Mouse (Mus musculus) large intestine, adult 2 months (tissue): Measurements from ENCODE around the gene Mtss1l. TPM values are rescaled to one million over a fixed set of nuclear protein-coding genes. Genes with fewer than 3 reads are reported as not detected.
"Not testable (repeated sequence)": the region's sequence is repeated elsewhere in the genome, so short reads cannot be mapped to it uniquely, and the experiment has no call there.

ENCODE experiments used
- DNase-seq: peaks from one replicate; pipeline ENCODE4 v3.0.0-alpha.2; 2012; ENCODE audit warnings: low read depth, low spot score
- WGBS: fragments of 180-500 bp; shearing (Covaris S2); methylation state at CpG from one replicate; pipeline ENCODE4 v1.1.7; 2018; 5-methylcytosine and 5-hydroxymethylcytosine counted together
- polyA plus RNA-seq: library from polyadenylated mRNA; depleted of rRNA; stranded (reverse); fragments of >200 nt; gene quantifications from 2 replicates; pipeline ENCODE4 v1.2.3, GENCODE M21; 2012; rRNA removed

Mtss1l gene
- polyA plus RNA-seq, 1 experiment: 9.9 TPM

- 43% methylated on average over 6 of the region's 6 CpGs for WGBS
- DNase-seq: no peak
These were observed 46.0 kb downstream of the Mtss1l start for GRCm38 (mm10) chr8:110767261-110767660.

- no peak for DNase-seq
- WGBS: 69% methylated on average over 7 of the region's 7 CpGs
These were observed 51.2 kb downstream of the Mtss1l start for GRCm38 (mm10) chr8:110772452-110772851.

- no peak for DNase-seq
- WGBS: 67% methylated on average over 3 of the region's 3 CpGs
These were observed 52.8 kb downstream of the Mtss1l start for GRCm38 (mm10) chr8:110774047-110774446.

GRCm38 (mm10) chr8:110774725-110775124 lies 53.4 kb downstream of the Mtss1l start:
- WGBS: 80% methylated on average over 6 of the region's 6 CpGs
- DNase-seq: no peak

GRCm38 (mm10) chr8:110775316-110775715 lies 54.0 kb downstream of the Mtss1l start:
- 85% methylated on average over 8 of the region's 8 CpGs for WGBS
- DNase-seq: no peak

GRCm38 (mm10) chr8:110775721-110776120 lies 54.4 kb downstream of the Mtss1l start:
- DNase-seq: no peak
- 88% methylated on average over 3 of the region's 3 CpGs for WGBS

GRCm38 (mm10) chr8:110776335-110776734 lies 55.1 kb downstream of the Mtss1l start:
- DNase-seq: no peak
- WGBS: 97% methylated on average over 3 of the region's 3 CpGs

- 34% methylated on average over 13 of the region's 13 CpGs for WGBS
- DNase-seq: no peak
These were observed 58.8 kb downstream of the Mtss1l start for GRCm38 (mm10) chr8:110779924-110780718.

GRCm38 (mm10) chr8:110785366-110785765 lies 64.1 kb downstream of the Mtss1l start:
- no peak for DNase-seq
- 94% methylated on average over 2 of the region's 2 CpGs for WGBS

- WGBS: 77% methylated on average over 7 of the region's 7 CpGs
- DNase-seq: not testable (repeated sequence)
These were observed 65.2 kb downstream of the Mtss1l start for GRCm38 (mm10) chr8:110786501-110786900.

- DNase-seq: no peak
- 29% methylated on average over 8 of the region's 8 CpGs for WGBS
These were observed 65.7 kb downstream of the Mtss1l start for GRCm38 (mm10) chr8:110786934-110787333.

GRCm38 (mm10) chr8:110787411-110787954 lies 66.2 kb downstream of the Mtss1l start:
- 62% methylated on average over 9 of the region's 9 CpGs for WGBS
- no peak for DNase-seq

- WGBS: 52% methylated on average over 12 of the region's 12 CpGs
- DNase-seq: no peak
These were observed 67.7 kb downstream of the Mtss1l start for GRCm38 (mm10) chr8:110788981-110789380.

GRCm38 (mm10) chr8:110789571-110789970 lies 68.3 kb downstream of the Mtss1l start:
- DNase-seq: no peak
- 77% methylated on average over 12 of the region's 12 CpGs for WGBS

- DNase-seq: no peak
- WGBS: 45% methylated on average over 6 of the region's 6 CpGs
These were observed 69.0 kb downstream of the Mtss1l start for GRCm38 (mm10) chr8:110790270-110790669.

Other genes with a start within 250 kb of the Mtss1l start
- 26.3 and 31.0 TPM in 2 replicates for gene Vac14, start 102.9 kb upstream of the Mtss1l start, polyA plus RNA-seq
- gene Il34, start 84.4 kb downstream of the Mtss1l start, polyA plus RNA-seq: 12.7 and 20.0 TPM in 2 replicates
- 29.3 and 36.6 TPM in 2 replicates for gene Cog4, start 125.1 kb downstream of the Mtss1l start, polyA plus RNA-seq
- 34.0 and 37.2 TPM in 2 replicates for gene Sf3b3, start 125.3 kb downstream of the Mtss1l start, polyA plus RNA-seq
- 13.2 and 25.7 TPM in 2 replicates for gene Fuk, start 181.0 kb downstream of the Mtss1l start, polyA plus RNA-seq
- gene St3gal2, start 198.4 kb downstream of the Mtss1l start, polyA plus RNA-seq: 5.0 and 6.9 TPM in 2 replicates